Mouse (Mus musculus): Measurements from ENCODE around the gene Cldn24.
"Not testable (repeated sequence)": the region's sequence is repeated elsewhere in the genome, so short reads cannot be mapped to it uniquely, and the experiment has no call there.

The Cldn24 gene
- long read RNA-seq, experiment 1 = 0 reads
- long read RNA-seq, experiment 2 = 0 reads

DNA sequence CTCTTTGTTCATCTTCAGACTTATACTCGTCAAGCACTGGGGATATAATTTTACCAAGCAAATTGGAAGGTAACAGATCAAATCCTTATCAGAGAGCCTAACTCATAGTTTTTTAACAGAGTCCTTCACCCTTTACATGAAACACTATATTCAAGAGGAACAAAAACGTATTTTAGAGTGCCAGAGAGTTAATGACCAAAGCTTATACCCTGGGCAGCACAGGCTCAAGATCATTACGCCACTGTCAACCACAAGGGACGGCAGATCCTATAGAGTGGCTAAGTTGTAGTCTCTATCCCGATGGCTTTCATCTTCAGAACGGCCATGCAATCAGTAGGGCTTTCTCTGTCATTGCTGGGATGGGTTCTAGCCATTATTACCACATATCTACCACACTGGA, at the start of gene Cldn24:
TSS of gene Cldn24 (plus strand) at position 301 of the 400 bp plus-strand sequence.
- intact Hi-C loops (cut with DNase I) = no loop called here

DNA sequence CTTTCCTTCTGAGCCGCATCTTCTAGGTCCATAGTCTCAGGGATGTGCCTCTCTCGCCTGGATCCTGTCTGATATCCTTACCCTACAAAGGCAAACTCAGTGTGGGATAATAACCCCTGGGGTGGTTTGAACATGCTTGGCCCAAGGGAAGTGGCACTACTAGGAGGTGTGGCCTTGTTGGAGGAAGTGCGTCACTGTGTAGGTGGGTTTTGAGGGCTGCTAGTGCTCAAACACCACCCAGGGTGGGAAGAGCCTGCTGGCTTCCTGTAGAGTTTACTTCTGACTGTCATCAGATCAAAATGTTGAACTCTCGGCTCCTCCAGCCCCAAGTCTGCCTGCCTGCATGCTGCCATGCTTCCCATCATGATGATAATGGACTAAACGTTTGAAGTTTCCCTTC, 49.0 kb upstream of the Cldn24 start:
- intact Hi-C loops (cut with DNase I) = no loop called here

DNA sequence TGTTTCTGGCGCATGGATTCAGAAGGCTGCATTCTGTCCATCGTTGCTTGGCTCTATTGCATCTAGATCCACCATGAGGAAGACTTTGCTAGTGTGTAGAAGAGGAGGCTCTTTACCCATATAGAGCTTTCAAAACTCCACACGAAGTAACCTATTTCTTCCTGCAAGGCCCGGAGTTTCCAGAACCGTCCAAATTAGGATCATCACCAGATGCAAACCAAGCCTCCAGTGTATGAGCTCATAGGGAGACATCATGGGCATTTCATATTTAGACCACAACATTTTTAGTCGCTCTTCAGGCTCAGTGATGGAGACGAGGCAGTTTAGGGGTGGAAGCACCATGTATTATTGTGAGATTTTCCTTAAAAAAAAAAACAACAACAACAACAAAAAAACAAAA, 44.5 kb upstream of the Cldn24 start:
- intact Hi-C loops (cut with DNase I) = no loop called here

DNA sequence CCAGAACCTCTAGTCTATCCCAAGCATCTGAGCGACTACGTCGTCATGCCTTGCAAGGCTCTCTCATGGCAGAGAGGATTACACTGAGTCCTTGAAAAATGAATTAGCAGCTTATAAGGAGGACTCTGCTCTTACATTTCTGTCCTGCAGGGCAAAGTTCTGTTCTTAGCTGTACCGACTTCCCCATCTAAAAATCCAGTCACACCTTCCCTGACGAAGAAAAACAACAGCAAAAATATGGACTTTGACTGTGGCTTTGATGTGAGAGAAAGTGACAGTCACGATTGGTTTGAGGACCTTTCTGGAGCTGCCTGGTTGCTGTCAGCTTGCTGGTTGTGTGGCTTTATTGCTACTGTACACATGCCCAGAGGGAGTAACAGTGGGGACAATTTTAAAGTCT, 42.4 kb upstream of the Cldn24 start:
- intact Hi-C loops (cut with DNase I) = no loop called here

DNA sequence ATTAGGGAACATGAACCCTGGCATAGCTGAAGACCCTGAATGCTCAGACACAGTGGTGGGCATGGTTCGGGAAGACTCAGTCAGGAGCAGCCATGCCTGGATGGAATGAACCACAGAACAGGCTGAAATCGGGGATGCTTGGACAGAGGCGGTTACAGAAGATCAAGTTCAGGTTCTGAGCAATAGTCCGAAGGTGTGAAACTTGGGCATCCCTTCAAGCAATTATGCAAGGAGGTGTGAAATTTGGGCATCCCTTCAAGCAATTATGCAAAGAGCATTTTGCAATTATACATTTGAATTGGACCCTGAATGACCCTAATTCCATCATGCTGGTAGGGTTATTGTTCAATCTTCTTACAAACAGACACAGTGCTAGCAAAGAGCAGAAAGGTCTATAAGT, 40.1 kb upstream of the Cldn24 start:
- intact Hi-C loops (cut with DNase I) = no loop called here

DNA sequence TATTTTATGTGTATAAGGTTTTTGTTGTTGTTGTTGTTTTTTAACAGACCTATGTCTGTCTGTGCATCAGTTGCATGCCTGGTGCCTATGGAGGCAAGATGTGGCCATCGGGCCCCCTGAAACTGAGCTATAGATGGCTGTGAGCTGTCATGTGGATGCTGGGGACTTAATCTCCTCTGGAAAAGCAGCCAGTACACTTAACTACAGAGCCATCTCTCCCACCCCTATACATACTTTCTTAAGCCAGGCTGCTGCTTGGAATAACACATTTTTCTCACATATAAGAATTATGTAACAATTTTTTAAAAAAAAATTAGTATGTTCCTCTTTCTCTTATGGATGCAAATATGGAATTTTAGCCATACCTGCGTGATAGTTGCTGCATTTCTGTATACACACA, 38.4 kb upstream of the Cldn24 start:
- intact Hi-C loops (cut with DNase I) = no loop called here

DNA sequence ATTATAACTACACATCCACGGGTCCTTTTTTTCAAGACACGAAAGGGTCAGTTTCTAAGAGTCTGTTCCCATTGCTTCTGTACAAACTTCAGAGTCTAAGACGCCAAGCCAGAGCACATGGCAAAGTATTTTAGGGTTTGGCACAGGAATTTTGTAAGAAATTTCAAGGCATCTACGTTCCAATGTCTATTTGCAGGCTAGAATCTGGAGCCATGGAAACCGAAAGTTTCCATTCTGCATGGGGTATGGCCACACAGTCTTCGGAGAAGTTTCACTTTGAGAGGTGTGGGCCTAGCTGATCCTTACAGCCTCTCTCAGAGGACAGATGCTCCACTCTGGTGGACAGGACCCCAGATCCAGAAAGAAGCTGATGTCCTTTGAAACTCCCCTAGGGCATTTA, 38.0 kb upstream of the Cldn24 start:
- intact Hi-C loops (cut with DNase I) = no loop called here

DNA sequence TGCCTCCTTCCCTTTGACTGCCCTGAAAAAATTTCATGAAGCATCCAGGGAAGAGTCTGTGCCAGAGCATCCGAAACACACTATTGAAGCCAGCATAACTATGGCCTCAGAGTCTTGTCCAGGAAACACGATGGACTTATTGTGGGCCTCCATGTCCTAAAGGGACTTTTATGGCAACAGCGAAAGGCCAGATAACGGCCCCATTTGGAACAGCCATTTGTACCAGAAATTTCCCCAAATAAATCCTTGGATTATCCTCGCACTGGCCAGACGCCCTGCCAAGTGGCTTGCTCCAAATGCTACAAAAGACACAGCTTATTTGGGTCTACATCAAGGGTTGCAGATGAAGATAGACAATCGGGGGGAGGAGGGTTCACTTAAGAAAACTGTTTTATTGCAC, 37.5 kb upstream of the Cldn24 start:
- intact Hi-C loops (cut with DNase I) = no loop called here

DNA sequence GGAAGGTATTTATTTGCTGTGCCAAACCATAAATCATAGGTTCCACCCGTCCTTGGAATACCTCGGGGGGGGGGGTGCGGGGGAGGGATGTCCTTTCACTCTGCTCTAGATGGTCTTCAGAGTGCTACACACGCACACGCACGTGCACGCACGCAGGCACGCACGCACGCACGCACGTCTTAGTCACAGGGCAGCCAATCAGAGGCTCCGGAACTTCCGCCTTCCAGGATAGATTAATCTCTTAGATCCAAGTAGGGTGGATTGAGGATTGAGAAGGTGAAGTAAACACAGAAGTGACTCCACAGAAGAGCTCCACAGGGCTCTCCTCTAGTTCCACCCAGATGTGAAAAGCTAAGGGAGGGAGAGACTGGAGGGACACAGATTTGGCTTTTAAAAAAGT, 35.6 kb upstream of the Cldn24 start:
- intact Hi-C loops (cut with DNase I) = no loop called here

DNA sequence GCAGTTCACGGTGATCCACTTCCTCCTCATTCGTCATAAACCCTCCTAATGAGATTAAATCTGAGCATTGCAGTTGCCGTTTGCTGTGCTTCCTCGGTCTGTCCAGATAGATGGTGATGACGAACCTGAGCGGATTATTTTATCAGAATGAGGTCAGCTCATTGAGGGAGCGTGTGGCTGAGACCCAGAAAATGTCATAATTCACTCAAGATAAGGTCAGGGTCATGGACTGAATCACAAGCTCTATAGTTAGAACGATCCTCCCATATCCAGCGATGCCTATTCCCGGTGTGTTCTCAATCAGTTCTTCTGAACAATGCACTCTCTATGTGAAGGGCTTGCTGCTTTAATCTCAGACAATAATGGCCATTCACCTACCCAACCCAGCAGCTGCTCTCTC, 34.2 kb upstream of the Cldn24 start:
- intact Hi-C loops (cut with DNase I) = no loop called here

DNA sequence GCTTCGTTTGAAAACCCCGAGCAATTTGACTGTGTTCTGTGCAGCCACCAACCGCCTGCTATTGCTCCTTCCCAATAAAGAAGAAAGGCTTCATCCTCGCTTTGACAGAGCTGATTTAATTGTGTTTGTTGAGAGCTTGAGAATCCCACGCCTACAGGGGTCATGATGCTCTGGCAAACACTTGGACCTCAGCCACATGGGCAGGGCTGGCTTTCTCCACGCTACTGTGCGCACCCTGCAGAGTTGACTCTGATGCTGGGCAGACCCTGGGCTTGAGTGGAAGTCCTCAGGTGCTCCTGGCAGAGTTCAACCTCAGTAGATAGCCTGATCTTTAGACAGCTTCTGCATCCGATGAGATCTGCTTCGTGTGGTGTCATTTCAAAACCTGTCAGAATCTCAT, 30.0 kb upstream of the Cldn24 start:
- intact Hi-C loops (cut with DNase I) = no loop called here

DNA sequence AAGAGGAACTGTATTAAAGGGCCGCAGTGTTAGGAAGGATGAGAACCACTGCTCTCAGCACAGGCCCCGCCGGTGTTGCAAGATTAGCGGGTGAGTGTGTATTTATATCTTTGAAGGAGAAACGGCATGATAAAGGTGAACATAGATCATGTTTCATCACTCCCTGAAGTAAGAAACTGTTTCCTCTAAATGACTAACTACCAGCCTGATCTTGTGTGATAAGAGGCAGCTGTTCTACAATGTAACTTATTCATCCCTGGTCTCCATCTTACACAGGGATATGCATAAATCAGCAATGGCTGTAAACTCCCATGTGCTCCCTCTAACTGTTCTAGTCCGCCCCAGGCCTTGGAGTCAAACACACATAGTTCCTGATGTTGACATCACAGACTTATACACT, 22.5 kb upstream of the Cldn24 start:
- intact Hi-C loops (cut with DNase I) = no loop called here

DNA sequence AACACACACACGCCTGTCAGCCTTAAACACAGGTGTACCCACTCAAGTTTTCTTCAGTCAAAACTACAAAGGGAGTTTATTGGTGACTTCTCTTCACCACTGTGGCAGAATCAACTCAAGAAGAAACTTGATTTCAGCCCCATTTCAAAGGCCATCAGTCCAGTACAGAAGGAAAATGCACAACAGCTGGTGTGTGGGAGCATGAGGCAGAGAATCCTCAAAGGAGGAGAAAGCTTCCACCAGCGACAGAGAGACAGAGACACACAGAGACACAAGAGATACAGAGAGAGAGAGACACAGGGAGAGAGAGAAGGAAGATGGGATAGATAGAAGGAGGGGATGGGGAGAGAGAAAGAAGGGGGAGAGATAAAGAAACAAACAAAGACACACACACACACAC, 19.6 kb upstream of the Cldn24 start:
- intact Hi-C loops (cut with DNase I) = no loop called here

DNA sequence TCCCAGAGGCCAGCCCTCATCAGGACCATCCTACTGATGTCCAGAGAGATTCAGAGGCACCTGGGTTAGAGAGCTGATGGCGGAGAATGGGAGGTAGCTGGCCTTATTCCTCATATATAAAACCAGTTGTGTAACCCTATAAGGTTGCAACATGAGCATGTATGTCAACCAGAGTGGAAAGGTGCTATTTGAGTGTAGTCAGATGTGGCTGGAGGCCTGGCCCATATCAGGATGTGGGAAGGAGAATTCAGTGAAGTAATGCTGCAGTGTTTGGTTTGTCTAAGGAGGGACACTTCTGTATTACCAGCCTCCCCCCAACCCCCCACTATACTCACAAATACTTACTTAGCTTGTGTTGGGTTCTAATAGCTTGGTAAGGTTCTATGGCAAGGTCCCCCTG, 17.7 kb upstream of the Cldn24 start:
- intact Hi-C loops (cut with DNase I) = no loop called here

DNA sequence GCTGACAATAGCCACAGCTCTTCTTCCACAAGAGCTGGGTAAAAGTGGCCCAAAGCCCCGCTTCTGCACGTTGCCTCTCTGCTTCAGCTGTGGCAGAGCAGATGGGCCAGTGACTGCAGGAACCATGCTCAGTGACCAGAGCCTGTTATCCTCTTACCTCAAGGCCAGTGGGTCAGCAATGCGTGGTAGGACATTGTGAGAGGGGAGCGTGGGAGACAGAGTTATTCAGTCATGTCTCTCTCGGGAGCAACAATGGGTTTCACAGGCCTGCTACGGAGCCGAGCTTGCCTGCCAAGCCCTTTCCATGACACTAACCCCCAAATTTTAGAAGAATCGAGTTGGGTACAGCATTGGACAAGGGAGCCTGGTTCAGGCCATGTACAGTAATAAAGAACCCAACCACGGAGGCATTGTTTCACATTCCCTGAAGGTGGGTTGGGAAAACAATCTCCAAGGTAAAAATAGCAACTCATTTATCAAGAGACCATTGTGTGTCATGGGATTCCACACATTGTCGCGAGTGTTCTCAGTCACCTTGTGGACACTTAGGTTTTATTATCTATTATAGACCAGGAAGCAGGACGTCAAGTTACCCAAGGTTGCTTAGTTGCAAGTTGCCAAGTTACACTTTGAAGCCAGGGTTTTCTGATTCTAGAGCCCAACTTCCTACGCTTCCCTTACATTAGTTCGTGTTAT, 11.8 kb upstream of the Cldn24 start:
- intact Hi-C loops (cut with DNase I) = no loop called here

DNA sequence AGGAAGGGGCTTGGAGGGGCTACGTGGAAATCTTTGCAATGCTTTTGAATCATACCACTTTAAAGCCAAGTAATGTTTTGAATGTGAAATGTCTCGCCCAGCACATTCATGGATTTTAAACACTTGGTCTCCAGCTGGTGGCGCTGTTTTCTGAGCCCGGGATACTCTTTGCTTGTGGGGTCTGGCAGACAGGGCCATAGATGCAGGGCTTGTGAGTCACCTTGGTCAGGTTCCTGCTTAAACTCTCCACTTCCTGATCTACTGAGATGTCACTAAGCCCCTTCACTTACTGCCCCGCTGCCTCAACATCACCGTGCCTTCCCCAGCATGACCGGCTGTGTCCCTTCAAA, 11.3 kb upstream of the Cldn24 start:
- intact Hi-C loops (cut with DNase I) = no loop called here

DNA sequence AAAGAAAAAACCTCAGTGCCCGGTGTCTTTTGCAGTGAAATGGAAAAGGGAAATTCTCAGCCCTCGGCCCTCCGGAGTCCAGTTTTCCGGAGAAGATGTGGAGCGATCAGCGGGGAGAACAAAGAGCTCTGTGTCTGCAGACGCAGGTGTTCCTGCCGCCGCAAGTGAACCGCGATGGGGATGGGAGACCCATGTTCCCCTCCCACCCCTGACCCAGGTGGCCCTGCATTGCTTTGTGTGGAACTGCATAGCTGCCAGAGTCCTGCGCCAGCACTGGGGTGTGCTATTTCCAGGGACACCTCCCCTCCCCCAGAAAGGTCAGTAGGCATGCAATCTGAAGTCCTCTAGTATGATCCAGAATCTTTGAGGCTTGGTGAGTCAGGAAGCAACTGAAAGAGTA, 10.7 kb upstream of the Cldn24 start:
- intact Hi-C loops (cut with DNase I) = no loop called here

DNA sequence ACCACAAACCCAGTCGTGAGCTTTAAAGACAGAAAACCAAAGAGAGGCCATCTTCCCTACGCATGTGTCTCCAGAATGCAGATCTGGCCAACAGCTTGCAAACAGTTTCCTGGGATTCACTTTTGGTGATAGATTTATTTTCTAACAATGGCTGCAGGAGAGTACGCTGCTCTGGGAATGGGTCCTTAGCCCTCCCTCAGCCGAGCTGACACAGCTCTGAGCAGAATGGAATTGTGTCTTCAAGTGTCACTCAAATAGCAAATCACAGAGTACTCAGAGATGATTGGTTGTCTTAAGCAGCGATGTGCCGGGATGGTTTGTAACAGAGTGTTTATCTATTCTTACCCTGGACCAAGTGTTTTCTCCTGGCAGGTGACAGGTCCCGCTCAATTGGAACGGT, 2.9 kb upstream of the Cldn24 start:
- intact Hi-C loops (cut with DNase I) = no loop called here

DNA sequence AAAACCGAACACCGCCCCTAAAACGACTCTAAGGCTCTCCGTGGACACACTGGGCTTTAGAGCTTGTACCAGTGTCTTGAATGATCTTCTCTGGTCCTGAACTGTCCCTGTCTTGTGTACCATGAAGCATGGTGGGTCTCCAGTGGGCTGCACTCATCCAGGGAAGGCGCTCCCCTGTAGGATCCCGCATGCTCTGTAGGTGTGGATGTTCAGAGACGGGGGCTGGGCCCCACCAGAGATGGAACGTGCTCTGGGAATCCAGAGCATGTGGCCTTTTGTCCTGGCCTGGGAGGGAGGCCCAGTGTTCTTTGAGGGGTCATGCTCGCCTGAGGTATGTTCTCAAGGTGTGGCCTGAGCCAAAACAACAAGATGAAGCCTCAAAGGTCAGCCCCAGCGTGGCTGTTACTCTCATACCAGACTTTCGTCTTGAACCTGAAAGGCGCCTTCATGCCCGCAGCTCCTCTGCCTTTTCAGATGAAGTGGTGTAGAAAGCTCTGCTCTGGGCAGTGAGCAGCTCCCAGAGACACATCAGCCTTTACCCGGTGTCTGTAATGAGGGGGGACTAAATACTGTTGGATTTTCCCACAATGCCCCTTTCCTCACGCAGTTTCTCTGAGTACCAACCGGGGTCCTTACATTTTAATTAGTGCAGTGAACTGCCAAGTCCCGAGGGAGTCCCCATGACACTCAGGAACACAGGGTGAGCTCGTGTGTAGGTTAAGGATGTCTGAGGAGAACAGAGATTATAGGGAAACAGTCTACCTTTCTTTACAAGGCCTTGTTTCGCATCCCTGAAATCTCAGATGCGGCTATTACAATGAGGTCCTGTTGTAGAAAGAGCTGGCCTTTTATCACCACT, 800 bp upstream of the Cldn24 start:
- intact Hi-C loops (cut with DNase I) = no loop called here

DNA sequence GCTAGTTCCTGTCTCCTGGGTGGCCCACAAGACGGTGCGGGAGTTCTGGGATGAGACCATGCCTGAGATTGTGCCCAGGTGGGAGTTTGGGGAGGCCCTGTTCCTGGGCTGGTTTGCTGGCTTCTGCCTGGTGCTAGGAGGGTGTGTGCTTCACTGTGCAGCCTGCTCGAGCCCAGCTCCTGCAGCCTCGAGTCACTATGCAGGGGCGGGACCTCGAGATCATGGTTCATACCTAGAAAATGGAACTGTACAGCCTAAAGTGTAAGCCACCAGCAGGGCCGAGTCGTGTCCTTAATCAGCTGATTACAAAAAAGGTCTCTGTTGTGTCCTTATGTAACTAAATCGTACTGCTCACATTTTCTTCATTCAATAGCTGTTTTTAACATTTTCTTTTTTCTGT, 598 bp downstream of the Cldn24 start:
- intact Hi-C loops (cut with DNase I) = not testable (repeated sequence)

DNA sequence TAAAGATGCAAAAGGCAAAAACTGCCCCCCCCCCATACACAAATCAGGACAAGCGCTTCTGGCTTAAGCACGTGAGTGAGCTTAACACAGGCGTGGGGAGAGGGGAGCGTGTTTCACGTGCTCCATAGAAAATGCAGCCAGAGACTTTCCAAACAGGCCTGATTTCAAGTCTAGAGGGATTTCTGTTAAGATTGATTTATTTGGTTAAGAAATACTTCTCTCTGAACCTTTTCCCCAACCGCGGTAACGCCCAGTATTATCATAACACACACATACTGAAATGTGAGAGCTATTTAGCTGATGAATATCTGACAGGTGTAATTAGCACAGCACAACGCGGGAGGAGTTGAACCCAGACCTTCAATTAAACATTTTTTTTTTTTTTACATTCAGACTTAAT, 1.8 kb downstream of the Cldn24 start:
- intact Hi-C loops (cut with DNase I) = no loop called here

DNA sequence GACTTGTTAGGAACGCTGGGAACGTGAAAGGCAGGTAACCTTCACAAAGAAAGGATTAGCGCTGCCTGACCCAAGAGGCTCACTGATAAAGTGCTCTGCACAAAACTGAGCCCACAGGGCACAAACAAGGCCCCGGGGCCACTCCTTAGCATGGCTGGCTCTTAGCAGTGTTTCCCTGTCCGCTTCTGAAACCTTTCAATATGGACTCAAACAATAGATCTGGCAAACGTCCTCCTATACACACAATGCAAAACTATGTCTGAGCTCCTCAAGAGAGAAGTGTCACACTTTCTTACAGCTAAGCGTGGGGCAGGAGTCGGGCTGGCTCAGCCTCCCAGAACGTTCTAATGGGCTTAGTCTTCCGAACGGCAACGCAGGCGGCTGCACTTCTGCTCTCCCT, 2.2 kb downstream of the Cldn24 start, which contains the start of gene Cldn22:
TSS of gene Cldn22 (plus strand) at position 301 of the 400 bp plus-strand sequence.
- intact Hi-C loops (cut with DNase I) = no loop called here

DNA sequence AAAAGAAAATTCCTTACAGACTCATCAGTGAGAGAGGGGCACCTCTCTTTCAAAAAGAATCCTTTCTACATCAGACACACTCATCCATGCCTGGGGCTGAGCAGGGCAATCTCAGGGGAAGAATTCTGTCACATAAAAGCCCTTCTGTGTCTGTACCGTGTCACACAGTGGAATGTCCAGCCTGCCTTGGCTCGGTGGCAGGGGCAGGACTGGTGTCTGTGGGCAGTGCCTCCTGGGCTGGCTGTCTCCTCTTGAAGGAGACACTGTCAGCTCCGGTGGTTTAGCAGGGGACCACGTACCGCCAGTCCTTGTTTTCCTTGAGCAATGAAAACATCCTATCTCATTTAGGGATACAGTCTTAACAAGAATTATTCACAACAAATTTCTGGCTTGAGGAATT, 3.7 kb downstream of the Cldn24 start:
- intact Hi-C loops (cut with DNase I) = no loop called here
